Mouse (Mus musculus): ENCODE results near the gene Ndufa3.

Ndufa3 gene

DNA sequence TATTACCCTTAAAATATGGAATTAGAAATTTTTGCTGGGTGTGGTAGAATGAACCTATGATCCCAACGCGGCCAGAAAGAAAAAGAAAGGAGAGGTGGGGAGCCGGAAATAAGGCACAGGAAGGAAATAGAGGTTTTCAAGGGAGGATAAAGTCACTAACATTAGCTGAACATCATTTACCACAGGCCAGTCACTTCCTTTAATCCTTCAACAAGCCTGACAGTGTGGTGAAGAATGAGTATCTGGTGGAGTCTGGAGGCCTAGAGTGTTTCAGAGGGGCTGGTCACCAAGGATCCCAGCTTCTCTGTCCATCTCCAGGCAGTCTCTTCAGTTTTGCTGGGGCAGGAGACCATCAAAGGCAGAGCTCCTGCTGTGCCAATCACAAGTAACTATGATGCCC is 6.7 kb upstream of the Ndufa3 start:
- DNase-seq (ENCODE audit: low spot score in 2 of 2) = no peak

DNA sequence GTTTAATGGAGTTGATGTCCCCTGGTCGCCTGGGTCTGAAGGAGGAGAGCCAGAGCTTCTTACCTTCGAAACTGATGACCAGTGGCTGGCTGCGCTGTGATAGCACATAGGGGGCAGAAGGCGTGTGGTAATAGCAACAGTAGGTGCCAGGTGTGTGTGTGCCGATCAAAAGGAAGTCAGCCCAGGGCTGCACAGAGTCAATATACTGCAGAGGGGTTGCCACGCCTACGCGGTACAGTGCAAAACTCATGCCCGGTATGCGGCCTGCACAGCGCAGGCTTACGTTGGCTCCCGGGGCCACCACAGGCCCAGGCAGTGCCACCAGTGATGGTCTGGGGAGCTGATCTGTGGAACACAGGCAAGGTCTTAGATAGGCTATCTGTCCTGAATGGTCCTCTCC is 6.2 kb upstream of the Ndufa3 start:
- DNase-seq (ENCODE audit: low spot score in 2 of 2) = no peak

DNA sequence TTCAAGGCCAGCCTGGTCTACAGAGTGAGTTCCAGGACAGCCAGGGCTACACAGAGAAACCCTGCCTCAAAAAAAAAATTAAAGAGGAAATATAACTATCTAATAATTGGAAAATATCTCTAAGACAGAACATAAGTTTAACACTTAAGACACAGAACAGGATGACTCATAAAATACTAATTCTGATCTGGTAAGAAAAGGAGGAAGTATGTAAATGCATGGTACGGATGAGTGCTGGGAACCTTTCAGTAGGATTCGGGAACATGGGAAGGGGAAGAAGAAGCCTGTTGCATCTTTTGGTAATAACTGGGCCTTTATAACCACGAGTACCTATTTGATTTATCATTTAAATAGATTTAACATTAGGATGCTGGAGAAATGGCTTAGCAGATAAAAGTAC is 3.2 kb upstream of the Ndufa3 start:
- DNase-seq (ENCODE audit: low spot score in 2 of 2) = no peak

DNA sequence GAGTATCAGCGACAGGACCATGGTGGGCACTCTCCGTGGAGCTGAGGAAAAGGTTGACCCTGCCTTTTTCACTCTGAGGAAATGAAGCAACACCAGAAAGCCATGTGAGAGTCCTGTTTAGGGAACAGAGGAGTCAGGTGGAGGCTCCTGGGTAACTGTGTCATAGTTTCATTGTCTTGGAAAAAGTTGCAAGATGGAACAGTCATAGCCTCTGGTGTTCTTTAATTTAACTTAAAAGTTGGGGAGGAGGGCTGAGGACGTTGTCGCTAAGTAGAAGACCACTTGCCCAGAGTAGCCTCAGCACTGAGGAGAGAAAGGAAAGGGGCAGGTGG is 1.1 kb upstream of the Ndufa3 start, which contains the start of gene Oscar:
Gene Oscar, minus strand, starts transcription at position 101 of the 332 bp plus-strand sequence.
- DNase-seq (ENCODE audit: low spot score in 2 of 2) = no peak

DNA sequence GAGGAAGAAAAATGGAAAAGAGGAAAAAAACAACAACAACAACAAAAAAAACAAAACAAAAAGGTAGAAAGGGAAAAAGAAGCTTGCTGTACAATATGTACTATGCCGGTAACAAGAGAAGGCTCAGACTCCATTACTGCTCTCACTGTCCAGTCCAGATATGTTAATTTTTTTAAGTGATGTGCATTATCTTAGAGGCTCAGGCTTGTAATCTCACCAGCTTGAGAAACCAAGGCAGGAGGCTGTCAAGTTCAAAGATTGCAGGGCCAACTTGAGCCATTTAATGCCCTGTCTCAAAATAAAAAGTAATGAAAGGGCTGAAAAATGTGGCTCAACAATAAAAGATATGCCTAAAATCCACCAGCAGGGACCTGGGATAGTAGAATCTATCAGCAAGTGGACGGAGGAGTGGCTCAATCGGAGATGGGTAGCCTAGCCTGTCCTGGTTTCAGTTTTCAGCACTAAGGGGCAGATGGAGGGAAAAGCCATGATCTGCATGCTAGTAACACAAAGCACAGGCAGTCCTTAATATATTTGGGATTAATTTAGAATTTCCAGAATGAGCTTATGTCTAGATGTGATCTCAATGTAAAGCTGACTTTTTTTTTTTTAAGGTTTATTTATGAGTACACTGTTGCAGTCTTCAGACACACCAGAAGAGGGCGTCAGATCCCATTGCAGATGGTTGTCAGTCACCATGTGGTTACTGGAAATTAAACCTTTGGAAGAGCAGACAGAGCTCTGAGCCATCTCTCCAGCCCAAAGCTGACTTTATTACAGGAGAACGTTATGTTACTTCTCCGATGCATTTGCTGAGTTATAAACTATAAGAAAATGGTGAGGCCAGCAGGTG is 558 bp upstream of the Ndufa3 start:
- no peak for DNase-seq (ENCODE audit: low spot score in 2 of 2)

DNA sequence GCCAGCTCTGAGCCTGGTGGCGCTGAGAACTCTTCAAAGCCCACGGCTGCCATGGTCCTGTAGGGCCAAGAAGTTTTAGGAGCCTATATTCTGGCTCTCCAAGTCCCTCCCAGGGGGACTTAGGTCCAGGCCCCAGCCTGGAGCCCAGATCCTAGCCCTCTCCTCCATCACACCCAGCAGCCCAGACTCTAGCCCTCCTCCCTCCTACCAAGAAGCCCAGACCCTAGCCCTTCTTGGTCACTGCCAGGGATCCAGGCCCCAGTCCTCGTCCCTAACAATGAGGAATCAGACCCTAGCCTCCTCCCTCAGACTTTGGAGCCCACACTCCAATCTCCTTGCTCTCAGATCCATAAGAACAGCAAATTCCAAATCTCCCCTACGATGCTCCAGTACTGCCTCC is 11.9 kb downstream of the Ndufa3 start:
- no peak for DNase-seq (ENCODE audit: low spot score in 2 of 2)

DNA sequence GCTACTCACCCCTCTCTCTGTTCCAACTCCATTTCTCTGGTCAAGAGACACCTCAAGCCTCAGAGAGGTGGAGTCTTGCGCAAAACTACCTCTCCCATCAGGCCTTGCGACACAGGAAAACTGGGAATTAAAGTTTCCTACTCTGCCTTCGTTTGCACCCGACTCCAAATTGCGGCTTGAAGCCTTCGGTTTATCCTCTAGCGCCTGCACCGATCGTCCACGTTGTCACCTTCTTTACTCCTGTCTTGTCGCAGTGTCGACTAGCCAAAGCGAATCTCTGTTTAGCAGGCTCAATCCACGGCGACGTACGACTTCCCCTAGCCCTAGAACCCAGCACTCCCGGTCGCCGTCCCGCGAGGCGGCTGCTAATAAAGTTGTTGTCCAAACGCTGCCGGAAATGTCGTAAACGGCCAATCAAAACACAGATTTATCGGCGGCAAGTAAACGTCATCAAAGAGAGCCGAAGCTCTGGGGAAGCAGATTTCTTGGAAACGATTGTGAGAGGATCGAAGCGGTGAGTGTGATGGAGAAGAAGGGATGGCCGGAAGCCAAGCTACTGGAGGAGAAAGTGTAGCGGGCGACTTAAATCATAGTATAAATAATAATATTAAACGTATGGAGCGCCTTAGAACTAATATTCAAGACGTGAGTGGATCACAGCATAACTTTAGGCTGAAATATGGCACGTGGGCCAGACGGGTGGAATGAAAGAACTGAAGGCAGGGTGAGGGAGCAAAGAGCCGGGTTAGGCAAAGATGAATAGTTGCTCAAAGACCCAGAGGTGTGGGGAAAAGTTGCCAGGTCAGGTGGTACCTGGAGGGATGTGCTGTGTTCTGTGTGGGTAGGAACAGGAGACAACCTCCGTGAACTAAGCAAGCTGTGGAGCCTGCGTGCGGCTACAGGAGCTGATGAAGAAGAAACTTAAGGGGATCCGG is 12.6 kb downstream of the Ndufa3 start, which contains the start of the genes Tfpt and Prpf31:
Gene Tfpt, minus strand, starts transcription at position 387 of the 935 bp plus-strand sequence.
Gene Prpf31, plus strand, starts transcription at position 443 of the 935 bp plus-strand sequence.
- DNase-seq (ENCODE audit: low spot score in 2 of 2) = peak; percentile 88 to 92

DNA sequence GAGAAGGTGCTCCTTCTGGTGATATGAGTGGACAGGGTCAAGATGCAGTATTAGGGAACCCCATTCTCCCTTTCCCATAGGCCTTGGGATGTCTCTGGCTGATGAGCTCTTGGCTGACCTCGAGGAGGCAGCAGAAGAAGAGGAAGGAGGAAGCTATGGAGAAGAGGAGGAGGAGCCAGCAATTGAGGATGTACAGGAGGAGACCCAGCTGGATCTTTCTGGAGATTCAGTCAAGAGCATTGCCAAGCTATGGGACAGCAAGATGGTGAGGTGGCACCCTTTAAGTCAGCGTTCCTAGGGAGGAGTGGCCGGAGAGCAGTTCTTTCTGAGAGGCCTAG is 13.3 kb downstream of the Ndufa3 start:
- no peak for DNase-seq (ENCODE audit: low spot score in 2 of 2)

DNA sequence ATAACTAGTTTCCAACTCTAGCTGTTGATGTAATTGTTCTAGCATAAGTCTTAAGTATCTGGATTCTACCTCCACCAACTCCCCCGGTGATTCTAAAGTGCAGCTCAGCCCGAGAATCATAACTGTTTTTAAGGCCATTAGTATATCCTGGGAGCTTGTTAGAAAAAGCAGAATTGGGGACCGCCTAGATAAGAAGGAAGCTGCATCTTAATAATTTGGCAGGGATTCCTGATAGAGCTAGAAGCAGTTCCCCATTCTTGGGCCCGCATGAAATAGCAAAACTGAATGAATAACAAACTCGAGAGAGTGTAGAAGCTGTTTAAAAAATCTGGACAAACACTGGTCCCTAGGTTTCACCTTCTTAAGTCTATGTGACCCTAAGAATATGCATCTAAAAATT is 26.2 kb downstream of the Ndufa3 start:
- DNase-seq (ENCODE audit: low spot score in 2 of 2) = no peak

DNA sequence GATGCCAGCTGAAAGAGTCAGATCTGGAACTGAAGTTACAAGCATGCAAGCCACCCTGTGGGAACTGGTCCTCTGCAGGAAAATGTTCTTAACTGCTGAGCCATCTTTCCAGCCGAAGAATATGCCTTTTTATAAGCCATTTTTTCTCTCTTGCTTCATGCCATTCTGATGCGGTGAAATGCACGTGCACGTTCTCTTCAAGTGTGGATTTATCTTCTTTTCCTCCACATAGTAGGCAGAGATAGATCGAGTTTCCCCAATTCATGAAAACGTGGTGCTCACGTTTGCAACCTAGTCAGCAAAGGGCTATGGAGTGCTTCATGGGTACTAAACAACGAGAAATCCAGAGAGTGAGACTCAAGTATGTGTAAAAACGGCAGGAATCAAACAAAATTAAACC is 26.7 kb downstream of the Ndufa3 start:
- no peak for DNase-seq (ENCODE audit: low spot score in 2 of 2)

DNA sequence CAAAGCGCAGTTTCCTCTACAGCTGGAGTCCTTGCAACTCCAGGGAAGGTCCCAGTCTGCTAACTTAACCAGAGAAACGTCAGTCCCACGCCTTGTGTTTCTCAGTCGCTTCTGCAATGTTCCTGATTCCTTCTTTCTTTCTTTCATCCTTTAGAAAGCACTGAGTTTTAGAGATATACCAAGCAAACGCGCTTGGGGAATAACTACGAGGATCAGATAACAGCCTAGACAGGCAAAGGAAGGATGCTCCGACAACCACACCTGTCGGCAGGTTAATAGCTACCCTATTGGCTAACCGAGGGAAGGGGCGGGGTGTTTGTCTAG is 27.1 kb downstream of the Ndufa3 start:
- DNase-seq (ENCODE audit: low spot score in 2 of 2) = peak; percentile 93 to 94

DNA sequence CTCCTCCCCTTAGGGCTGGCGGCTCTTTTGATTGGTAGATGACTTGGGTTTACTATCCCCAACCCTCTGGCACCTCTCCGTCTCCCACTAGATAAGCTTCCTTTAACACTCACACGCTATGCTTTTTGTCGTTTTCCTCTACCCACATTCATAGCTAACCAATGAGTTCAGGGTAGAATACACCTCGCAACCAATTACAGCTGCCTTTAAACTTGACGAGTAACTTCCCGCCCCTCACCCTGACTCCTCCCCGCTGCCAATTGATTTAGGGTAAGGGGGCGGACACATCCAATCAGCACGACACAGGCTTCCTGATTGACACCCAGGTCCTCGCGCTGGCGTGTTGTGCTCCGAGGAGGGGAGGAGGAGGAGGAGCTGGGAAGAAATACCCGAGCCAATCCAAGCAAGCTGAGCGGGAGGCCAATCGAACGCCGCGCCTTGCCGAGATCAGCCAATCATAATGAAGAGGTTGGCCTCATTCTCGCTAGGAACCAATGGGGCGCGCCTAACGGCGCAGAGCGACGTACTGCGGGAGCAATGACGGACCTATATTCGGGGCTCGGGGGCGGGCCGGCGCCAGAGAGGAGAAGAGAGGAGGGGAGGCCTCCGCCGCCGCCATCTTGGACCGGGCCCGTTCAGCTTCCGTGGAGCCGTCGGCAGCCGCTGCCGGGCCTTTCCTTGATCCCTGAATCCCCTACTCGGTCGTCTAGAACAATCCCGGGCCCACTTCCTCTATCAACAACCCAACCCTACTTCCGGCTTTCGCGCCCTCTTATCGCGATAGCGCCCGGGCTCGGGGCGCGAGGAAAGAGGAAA is 27.7 kb downstream of the Ndufa3 start, which contains the start of gene Cnot3:
Gene Cnot3, plus strand, starts transcription at position 597 of the 816 bp plus-strand sequence.
- DNase-seq (ENCODE audit: low spot score in 2 of 2) = peak; percentile 96 to 98

DNA sequence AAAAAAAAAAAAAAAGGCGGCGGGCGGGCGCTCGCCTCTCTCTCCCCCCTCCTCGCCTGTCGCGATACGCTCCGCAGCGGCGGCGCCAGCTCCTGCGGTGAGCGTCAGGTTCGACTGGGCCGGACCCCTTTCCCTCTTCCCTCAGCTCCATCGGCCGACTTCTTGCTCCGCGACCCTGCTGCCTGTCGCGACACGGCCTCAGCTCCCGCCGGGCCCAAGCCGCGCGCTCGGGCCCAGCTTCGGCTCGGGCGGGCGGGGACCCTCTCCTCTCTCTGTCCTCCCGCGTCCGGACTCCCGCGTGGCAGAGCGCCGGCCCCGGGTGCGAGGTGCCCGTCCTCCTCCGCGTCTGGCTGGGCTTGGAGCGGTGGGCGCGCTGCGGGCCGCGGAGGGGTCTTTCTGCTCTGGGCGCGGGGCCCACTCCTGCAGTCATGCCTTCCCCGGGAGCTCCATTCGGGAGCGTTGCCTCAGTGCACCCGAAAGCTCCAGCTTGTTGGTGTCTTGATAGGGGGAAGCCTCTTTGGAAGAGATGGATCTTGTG is 28.4 kb downstream of the Ndufa3 start:
- no peak for DNase-seq (ENCODE audit: low spot score in 2 of 2)

DNA sequence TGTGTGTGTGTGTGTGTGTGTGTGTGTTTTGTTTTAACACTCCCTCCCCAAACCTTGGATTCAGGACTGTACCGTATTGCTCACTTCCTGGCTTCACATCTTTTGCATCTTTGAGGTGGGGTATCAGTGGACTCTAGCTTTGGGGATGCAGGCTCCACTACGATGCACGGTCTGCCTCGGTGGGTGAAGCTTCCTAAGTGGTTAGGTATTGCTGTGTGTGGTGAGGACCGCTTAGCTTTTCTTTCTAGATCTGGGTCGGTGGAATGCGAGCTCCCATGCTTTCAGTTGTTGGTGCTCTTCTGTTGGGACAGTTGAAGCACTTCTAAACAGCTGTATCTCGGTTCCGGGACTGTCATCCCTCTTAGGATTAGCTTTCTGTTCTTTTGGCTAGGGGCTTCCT is 29.0 kb downstream of the Ndufa3 start:
- DNase-seq (ENCODE audit: low spot score in 2 of 2) = no peak

DNA sequence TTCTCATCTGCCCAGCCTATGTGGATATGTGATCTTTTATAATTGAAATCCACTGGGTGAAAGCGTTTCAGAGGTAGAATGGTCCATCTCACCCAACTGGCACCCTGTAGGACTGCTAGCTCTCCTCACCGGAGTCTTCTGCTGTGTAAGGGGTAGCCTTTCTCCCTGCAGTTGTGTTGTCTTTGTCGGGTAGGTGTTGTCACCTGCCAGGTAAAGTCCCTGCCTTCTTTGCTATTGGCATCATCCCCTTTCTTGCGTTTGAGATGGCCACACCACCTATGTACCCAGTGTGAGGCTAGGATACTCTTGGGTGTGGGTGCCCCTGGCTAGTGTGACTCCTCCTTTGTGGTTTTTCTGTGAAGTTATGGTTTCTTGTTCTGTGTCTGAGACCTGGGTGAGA is 29.5 kb downstream of the Ndufa3 start:
- DNase-seq (ENCODE audit: low spot score in 2 of 2) = no peak

DNA sequence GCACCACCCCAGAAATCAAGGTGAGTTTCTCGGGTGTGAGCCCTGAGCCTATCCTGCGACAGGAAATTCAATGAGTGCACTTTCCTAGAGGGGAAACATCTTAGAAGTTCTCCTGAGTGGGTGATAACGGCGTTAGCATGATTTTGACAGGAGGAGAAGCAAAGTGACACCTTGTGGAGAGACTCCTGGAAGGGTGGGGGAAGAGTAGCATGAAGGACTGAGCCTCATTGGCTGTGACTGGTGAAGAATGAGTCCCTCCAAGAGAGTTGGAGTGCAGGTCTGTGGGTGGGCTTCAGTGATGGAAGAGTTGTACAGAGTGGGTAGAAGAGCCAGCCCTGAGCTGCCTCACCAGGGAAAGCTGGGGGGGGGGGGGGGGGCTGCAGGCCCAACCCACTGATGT is 39.8 kb downstream of the Ndufa3 start:
- DNase-seq (ENCODE audit: low spot score in 2 of 2) = no peak

DNA sequence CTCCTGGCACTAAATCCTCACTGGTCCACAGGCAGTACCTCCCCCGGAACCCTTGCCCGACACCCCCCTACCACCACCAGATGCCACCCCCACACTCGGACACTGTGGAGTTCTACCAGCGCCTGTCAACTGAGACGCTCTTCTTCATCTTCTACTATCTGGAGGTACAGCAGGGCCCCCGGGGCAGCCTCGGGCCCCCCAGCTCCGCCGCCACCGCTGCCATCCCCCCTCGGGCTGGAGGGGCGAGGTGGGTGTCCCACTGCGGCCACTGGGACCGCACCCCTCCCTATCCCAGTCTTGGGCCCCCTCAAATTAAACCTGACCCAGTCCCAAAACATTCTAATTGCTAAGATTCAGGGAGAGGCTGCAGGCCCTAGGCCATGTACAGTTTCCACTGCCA is 41.4 kb downstream of the Ndufa3 start:
- no peak for DNase-seq (ENCODE audit: low spot score in 2 of 2)

DNA sequence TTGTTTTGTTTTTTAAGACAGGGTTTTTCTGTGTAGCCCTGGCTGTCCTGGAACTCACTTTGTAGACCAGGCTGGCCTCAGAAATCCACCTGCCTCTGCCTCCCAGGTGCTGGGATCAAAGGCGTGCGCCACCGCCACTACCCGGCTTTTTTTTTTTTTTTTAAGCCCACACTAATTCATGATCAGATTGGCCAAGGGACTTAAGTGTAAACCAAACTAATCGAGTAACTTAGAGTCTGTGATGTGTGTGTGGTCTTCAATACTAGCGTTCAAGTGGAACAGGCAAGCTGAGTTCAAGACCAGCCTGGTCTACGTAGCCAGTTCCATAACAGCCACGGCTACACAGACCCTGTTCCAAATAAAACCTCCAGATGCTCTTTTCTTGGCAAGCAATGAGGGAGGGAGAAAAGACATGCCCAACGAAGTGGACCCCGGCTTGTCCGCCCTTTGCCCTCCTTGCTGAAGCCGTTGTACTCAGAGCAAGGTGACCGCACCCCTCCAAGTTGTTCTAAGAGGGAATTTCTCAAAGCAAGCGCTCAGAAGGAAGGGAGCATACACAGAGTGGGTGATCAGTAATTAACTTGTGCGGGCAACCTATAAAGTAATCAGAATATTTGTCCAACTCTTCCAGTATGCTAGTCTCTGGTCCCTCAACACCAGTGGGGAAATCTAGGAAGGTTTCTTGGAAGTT is 47.5 kb downstream of the Ndufa3 start:
- no peak for DNase-seq (ENCODE audit: low spot score in 2 of 2)

DNA sequence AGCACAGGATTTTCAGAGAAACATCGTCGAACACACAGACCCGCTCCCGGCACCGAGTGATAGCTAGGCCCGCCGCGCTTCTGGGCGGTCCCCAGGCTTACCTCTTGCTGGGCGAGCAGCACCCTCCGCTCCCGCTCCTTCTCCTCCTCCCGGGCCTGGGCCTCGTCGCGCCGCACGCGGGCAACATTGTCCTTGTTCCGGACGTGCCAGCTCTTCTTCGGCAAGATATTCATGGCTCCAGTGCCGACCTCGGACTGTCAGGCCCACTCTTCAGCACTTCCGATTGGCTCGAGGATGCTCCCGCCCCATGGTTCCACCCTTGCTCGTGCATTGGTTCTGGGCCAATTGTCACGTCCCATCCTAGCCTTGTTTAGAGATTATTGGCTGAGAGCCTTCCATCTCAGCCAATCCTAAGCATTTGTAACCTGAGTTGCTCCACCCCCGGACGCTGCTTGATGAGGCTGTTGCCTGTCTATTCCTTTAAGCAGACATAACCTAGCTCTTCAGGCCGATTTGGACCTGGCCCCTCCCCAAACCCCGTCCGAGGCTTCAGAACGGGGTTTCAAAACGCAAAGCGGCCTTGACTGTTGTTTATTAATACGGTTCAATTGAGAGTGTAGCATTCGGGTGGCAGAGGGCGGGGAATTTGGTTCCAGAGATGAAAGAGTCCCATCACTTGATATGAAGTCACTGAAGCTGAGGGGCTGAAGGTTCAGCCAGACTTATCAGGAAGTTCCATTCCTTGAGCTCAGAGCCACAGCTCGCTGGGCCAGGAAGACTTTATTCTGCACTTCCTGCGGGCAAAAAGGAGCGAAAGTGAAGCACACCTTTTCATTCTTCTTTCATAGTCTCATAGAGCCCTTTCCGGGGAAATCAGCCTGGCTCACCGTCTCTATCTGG is 48.3 kb downstream of the Ndufa3 start, which contains the start of gene Leng1:
Gene Leng1, minus strand, starts transcription at position 626 of the 900 bp plus-strand sequence.
- peak; percentile 93 for DNase-seq (ENCODE audit: low spot score in 2 of 2)

DNA sequence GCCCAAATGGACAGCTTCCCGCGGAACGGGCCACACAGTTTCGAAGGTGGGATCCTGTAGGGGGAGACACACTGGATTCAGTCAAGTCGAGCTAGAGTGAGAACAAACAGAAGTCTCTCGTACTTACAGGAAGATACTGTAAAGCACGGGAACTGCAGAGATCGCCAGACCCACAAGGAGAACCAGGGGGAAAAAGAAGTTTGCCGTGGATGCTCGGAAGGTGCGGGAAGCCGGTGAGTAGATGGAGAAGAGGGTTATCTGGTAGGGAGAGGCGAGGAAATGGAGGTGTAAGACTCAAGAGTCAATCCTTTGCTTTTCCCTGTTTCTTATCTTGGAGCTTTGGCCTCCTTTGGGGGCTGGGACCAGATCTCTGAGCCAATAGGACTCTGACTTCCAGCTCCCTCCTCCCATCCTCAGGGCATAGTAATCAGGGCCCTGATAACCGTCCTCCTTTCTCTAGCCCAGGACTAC is 49.8 kb downstream of the Ndufa3 start:
- no peak for DNase-seq (ENCODE audit: low spot score in 2 of 2)
